21 mouse cellular contexts compared by ENCODE assay signal in genomic region chr1:121188895-121189294, GRCm38 (mm10).
A peak's percentile ranks its signal among the peaks of the same experiment; 100 is the strongest.
DNase-seq lines count a peak whose midpoint lies in the region; ATAC-seq and TF ChIP-seq lines count a peak whose summit lies in the region.
"Had no signal": no experiment of that assay in that cellular context is flagged by ENCODE, and none has a peak within 500 bp of the region (broad histone marks: within the 10 kb centered on the region; RNA-seq: fewer than 3 reads in every experiment).

No protein-coding gene starts in this region.

- peak; percentile 18; the same call in 1 of the 2 replicates for TF ChIP-seq CTCF in gastrocnemius, adult 2 months (IDR thresholded peaks at IDR 0.05)
- no peak for TF ChIP-seq CTCF in cerebellum, adult 2 months (IDR thresholded peaks at IDR 0.05; ENCODE audit: borderline replicate concordance, insufficient read depth, low read depth, low read length)

- H3K27ac ChIP-seq in gastrocnemius, adult 2 months: no peak overlapping the region
- H3K27ac ChIP-seq in cerebellum, adult 2 months (ENCODE audit: insufficient read depth, low read length): no peak overlapping the region
- H3K27ac ChIP-seq: embryonic facial prominence, embryonic 10.5 days; hindbrain, embryonic 12.5 days; left cerebral cortex, adult 2 months; limb, embryonic 12.5 days; stomach, embryonic 15.5 days had no signal

- H3K27me3 ChIP-seq in cerebellum, adult 2 months (ENCODE audit: control insufficient read depth, insufficient read depth, low read length): no peaks in the 10 kb centered on the region
- H3K27me3 ChIP-seq: hindbrain, embryonic 12.5 days; limb, embryonic 12.5 days; stomach, embryonic 15.5 days had no signal

- H3K4me3 ChIP-seq in gastrocnemius, adult 2 months: no peak overlapping the region
- H3K4me3 ChIP-seq in cerebellum, adult 2 months (replicated peaks; ENCODE audit: insufficient read depth, low read depth, low read length): no peak overlapping the region
- H3K4me3 ChIP-seq: embryonic facial prominence, embryonic 10.5 days; erythroblast, embryonic 14.5 days; hindbrain, embryonic 12.5 days; left cerebral cortex, adult 2 months; limb, embryonic 12.5 days; stomach, embryonic 15.5 days had no signal

- DNase-seq in gastrocnemius, adult 2 months: no peak
- DNase-seq in gastrocnemius, postnatal 25 days: no peak
- peak; percentile 33 for DNase-seq in thymus, postnatal 4 days
- DNase-seq in thymus, postnatal 0 days (ENCODE audit: low spot score): no peak
- peak; percentile 4 for DNase-seq in adipocyte (ENCODE audit: low spot score)
- no peak for DNase-seq in urinary bladder, postnatal 4 days (ENCODE audit: low spot score in 2 of 2)
- DNase-seq in cerebellum, adult 2 months: no peak
- DNase-seq: B cell, adult 2 months; cerebellum, adult 11 months; kidney, adult 18-20 months; kidney, postnatal 10 days; lung, postnatal 36 days; right cerebral cortex, postnatal 14 days had no signal

- intact Hi-C loops in gastrocnemius, adult 2 months (cut with DNase I): loop anchor here (10.0 kb wide), 1 partner anchor 216 kb away; no protein-coding TSS in a partner anchor

- 39% methylated on average over 2 of the region's 2 CpGs for WGBS in cerebellum, adult 2 months

- TF ChIP-seq POLR2A in cerebellum, adult 2 months (IDR thresholded peaks at IDR 0.05; ENCODE audit: borderline replicate concordance, insufficient read depth, low read length): no peak

- ATAC-seq in megakaryocyte progenitor cell, adult 5-6 weeks (replicated peaks; ENCODE audit: poor library complexity): no peak
- ATAC-seq: forebrain, embryonic 14.5 days had no signal

- no peaks in the 10 kb centered on the region for H3K4me1 ChIP-seq in cerebellum, adult 2 months (ENCODE audit: control insufficient read depth, insufficient read depth, low read length)
- H3K4me1 ChIP-seq: embryonic facial prominence, embryonic 10.5 days; hindbrain, embryonic 12.5 days; limb, embryonic 12.5 days; stomach, embryonic 15.5 days had no signal

Comparison
In these comparisons a context has a peak if more than half of its experiments do, and no peak if none do; other contexts are left out.
1. DNase-seq: peak in thymus, postnatal 4 days (single experiment) and adipocyte (single experiment); none in gastrocnemius, adult 2 months (single experiment), gastrocnemius, postnatal 25 days (single experiment), thymus, postnatal 0 days (single experiment), urinary bladder, postnatal 4 days (0 of 2) and cerebellum, adult 2 months (0 of 2).